7 mouse cellular contexts compared by ENCODE assay signal in the genomic region with DNA sequence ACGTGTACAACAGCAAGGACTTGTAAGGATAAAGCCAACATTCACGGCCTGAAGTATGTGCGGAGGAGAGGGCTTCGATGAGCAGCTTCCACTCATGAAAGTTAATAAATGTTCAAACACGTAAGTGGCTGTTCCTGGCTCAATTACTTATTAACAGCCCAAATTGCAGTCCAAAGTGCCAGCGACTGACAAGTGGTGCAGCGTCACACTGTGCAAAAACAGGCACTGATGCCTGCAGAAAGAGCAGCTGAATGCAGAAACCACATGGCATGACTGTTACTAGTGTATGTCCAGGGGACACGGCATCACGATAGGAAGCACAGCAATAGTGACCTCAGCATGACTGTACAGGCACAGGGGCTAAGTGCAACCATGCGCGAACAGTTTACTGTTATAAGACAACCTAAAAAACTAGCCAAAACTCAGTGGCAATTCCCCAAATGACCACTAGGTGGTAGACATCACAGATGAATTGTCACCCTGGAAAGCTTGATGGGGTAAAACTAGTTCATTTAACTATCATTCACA. TPM values are rescaled to one million over a fixed set of nuclear protein-coding genes. Genes with fewer than 3 reads are reported as not detected.
DNase-seq lines count a peak whose midpoint lies in the region; ATAC-seq lines count a peak whose summit lies in the region.

No protein-coding gene starts in this region.

- H3K9ac ChIP-seq in forebrain, embryonic 16.5 days (replicated peaks; ENCODE audit: low read depth, low read length), result no peak overlapping the region
- H3K9ac ChIP-seq in kidney, embryonic 15.5 days, result no peak overlapping the region
- H3K9ac ChIP-seq in liver, embryonic 16.5 days (ENCODE audit: low read depth, low read length), result no peak overlapping the region

- H3K4me1 ChIP-seq in forebrain, embryonic 16.5 days (replicated peaks; ENCODE audit: control insufficient read depth, insufficient read depth, low read length), result no peaks in the 10 kb centered on the region
- H3K4me1 ChIP-seq in kidney, embryonic 15.5 days, result 0 out of 2 replicates have a peak, but pooled peaks cover 4% of the 10 kb centered on the region
- H3K4me1 ChIP-seq in liver, embryonic 16.5 days (ENCODE audit: control insufficient read depth, low read depth, low read length), result no peaks in the 10 kb centered on the region; the same call in 1 of the 2 replicates

- no peak overlapping the region for H3K4me3 ChIP-seq in forebrain, embryonic 16.5 days (replicated peaks; ENCODE audit: low read length)
- no peak overlapping the region for H3K4me3 ChIP-seq in kidney, embryonic 15.5 days (replicated peaks)
- no peak overlapping the region for H3K4me3 ChIP-seq in liver, embryonic 16.5 days (ENCODE audit: low read depth, low read length)

- peaks cover 5% of the 10 kb centered on the region; the same call in 1 of the 2 replicates for H3K36me3 ChIP-seq in forebrain, embryonic 16.5 days (ENCODE audit: control insufficient read depth, insufficient read depth)
- H3K36me3 ChIP-seq in kidney, embryonic 15.5 days, result peaks cover 41% of the 10 kb centered on the region
- H3K36me3 ChIP-seq in liver, embryonic 16.5 days (ENCODE audit: control insufficient read depth, insufficient read depth), result no peaks in the 10 kb centered on the region

- ATAC-seq in forebrain, embryonic 16.5 days, result peak; percentile 32; the same call in 1 of the 2 replicates
- peak; percentile 87 for ATAC-seq in kidney, embryonic 15.5 days (replicated peaks; ENCODE audit: low FRiP score)
- peak; percentile 63 for ATAC-seq in liver, embryonic 16.5 days (ENCODE audit: low read depth)

- no peak overlapping the region for H3K4me2 ChIP-seq in forebrain, embryonic 16.5 days (ENCODE audit: low read length)
- H3K4me2 ChIP-seq in kidney, embryonic 15.5 days, result no peak overlapping the region
- no peak overlapping the region for H3K4me2 ChIP-seq in liver, embryonic 16.5 days (ENCODE audit: low read depth, low read length)

- 81% methylated on average over 11 of the region's 11 CpGs for WGBS in forebrain, embryonic 16.5 days
- 63% methylated on average over 11 of the region's 11 CpGs for WGBS in kidney, embryonic 15.5 days
- WGBS in liver, embryonic 16.5 days (ENCODE audit: insufficient replicate concordance), result 59% methylated on average over 11 of the region's 11 CpGs

- H3K27ac ChIP-seq in forebrain, embryonic 16.5 days (ENCODE audit: low read length), result no peak overlapping the region
- 0 out of 2 replicates have a peak overlapping the region, but pooled peaks have one; percentile 58 for H3K27ac ChIP-seq in kidney, embryonic 15.5 days
- no peak overlapping the region for H3K27ac ChIP-seq in liver, embryonic 16.5 days (ENCODE audit: low read length)

- H3K27me3 ChIP-seq in forebrain, embryonic 16.5 days (replicated peaks; ENCODE audit: control insufficient read depth, insufficient read depth, low read length), result no peaks in the 10 kb centered on the region
- no peaks in the 10 kb centered on the region for H3K27me3 ChIP-seq in kidney, embryonic 15.5 days
- H3K27me3 ChIP-seq in liver, embryonic 16.5 days (ENCODE audit: control insufficient read depth, insufficient read depth, low read depth, low read length), result no peaks in the 10 kb centered on the region

- peak; percentile 47 for DNase-seq in urinary bladder, postnatal 14 days (ENCODE audit: low spot score)
- no peak for DNase-seq in urinary bladder, adult 2 months (ENCODE audit: low spot score)
- DNase-seq in c-Kit-negative CD71-positive TER-119-positive erythroid progenitor cells, embryonic 14.5 days (ENCODE audit: low read depth, low spot score), result peak; percentile 35
- peak; percentile 50 for DNase-seq in right cerebral cortex, postnatal 14 days

- H3K9me3 ChIP-seq in forebrain, embryonic 16.5 days (ENCODE audit: control insufficient read depth, low read length), result no peaks in the 10 kb centered on the region
- H3K9me3 ChIP-seq in kidney, embryonic 15.5 days (replicated peaks), result no peaks in the 10 kb centered on the region
- no peaks in the 10 kb centered on the region for H3K9me3 ChIP-seq in liver, embryonic 16.5 days (replicated peaks; ENCODE audit: control insufficient read depth, low read length)

RNA-seq across cellular contexts. Expression of gene Stard3nl, which starts 31.3 kb away (rescaled TPM):
- polyA plus RNA-seq in urinary bladder, adult 2 months (2012; rRNA removed), result 60.0 and 69.5 TPM in 2 replicates
- polyA plus RNA-seq in forebrain, embryonic 16.5 days (2015; fragmentation: Nextera tagmentation; extraction: Ambion mirVana), result 188 and 193 TPM in 2 replicates
- 103 and 112 TPM in 2 replicates for polyA plus RNA-seq in kidney, embryonic 15.5 days (2015; fragmentation: Nextera tagmentation; extraction: Ambion mirVana)
- 22.2 and 23.0 TPM in 2 replicates for polyA plus RNA-seq in liver, embryonic 16.5 days (2015; fragmentation: Nextera tagmentation; extraction: Ambion mirVana)

Comparison
In these comparisons a context has a peak if more than half of its experiments do, and no peak if none do; other contexts are left out.
1. ATAC-seq: peak in every context shown above with its lines; median percentile 87 in kidney, embryonic 15.5 days; 63 in liver, embryonic 16.5 days; 32 in forebrain, embryonic 16.5 days.